Mouse (Mus musculus): Measurements from ENCODE around the gene Rnf114. TPM values are rescaled to one million over a fixed set of nuclear protein-coding genes. Genes with fewer than 3 reads are reported as not detected.

Gene Rnf114
- polyA plus RNA-seq, 1 experiment from 2014 or later = 90.8 TPM

GRCm38 (mm10) chr2:167538671-167539306, 46.3 kb downstream of the Rnf114 start:
- H3K36me3 ChIP-seq = peaks cover 30% of the 10 kb centered on the region
- peak overlapping the region; percentile 81 for H3K9ac ChIP-seq
- no peak for ATAC-seq (ENCODE audit: low FRiP score, low read depth)
- peak overlapping the region; percentile 96 for H3K27ac ChIP-seq
- peak overlapping the region; percentile 92 for H3K4me2 ChIP-seq (replicated peaks)
- peaks cover 19% of the 10 kb centered on the region for H3K27me3 ChIP-seq
- H3K4me1 ChIP-seq = peaks cover 59% of the 10 kb centered on the region
- peak overlapping the region; percentile 76 for H3K4me3 ChIP-seq
- H3K9me3 ChIP-seq = no peaks in the 10 kb centered on the region
- 12% methylated on average over 27 of the region's 34 CpGs for WGBS

DNA sequence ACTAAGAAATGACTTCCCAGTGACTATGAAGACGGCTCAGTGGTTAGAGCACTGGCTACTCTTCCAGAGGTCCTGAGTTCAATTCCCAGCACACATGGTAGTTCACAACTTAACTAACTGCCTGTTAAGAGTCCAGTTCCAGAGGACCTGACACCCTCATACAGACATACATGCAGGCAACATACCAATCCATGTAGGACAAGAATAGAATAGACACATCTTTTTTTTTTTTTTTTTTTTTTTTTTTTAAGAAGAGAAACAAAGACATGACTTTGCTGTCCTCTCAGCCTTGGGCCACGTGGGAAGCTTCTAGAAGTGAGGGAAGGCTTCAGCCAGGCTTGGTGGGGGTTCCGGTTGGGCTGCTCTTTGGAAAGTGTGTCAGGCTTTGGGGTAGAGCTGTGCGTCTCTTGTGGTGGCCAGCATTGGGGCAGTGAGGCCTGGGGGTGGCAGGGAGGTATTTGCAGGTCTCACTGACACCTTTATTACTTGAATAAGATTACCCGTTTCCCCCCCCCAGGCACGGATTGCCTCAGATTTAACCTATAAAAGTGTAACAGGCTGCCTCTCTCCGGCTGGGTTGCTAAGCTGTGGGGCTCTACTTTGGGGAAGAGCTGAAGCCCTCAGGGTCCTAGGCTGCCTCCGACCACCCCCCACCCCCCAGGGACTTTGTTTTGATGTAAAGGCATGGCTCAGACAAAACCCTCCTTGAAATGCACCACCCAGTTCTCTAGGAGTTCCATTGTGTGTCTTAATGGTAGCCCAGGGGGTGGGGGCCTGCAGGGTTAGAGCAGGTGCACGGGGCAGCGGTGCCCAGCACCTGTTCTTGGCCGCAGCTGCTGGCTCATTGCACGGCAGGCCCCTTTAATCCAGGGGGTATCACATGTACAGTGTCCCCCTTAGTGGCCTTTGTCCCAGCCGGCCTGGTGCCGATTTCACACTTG, 47.4 kb downstream of the Rnf114 start:
- Histone ChIP-seq H3K27ac (peak overlapping the region; percentile 96), H3K9ac (peak overlapping the region; percentile 81), H3K4me1 (peaks cover 70% of the 10 kb centered on the region), H3K4me3 (peak overlapping the region; percentile 76), H3K9me3 (no peaks in the 10 kb centered on the region), H3K27me3 (peaks cover 19% of the 10 kb centered on the region), H3K36me3 (peaks cover 30% of the 10 kb centered on the region), H3K4me2 (replicated peaks) (peak overlapping the region; percentile 92)
- WGBS = 9% methylated on average over 14 of the region's 14 CpGs
- ATAC-seq (ENCODE audit: low FRiP score, low read depth) = 0 out of 2 replicates have a peak, but pooled peaks have one; percentile 17

GRCm38 (mm10) chr2:167540477-167541110, 48.1 kb downstream of the Rnf114 start:
- WGBS = 6% methylated on average over 12 of the region's 12 CpGs
- Histone ChIP-seq H3K4me3 (peak overlapping the region; percentile 76), H3K4me2 (replicated peaks) (peak overlapping the region; percentile 92), H3K27ac (peak overlapping the region; percentile 96), H3K36me3 (peaks cover 30% of the 10 kb centered on the region), H3K27me3 (peaks cover 19% of the 10 kb centered on the region), H3K9ac (peak overlapping the region; percentile 81), H3K9me3 (no peaks in the 10 kb centered on the region), H3K4me1 (peaks cover 70% of the 10 kb centered on the region)
- no peak for ATAC-seq (ENCODE audit: low FRiP score, low read depth)

DNA sequence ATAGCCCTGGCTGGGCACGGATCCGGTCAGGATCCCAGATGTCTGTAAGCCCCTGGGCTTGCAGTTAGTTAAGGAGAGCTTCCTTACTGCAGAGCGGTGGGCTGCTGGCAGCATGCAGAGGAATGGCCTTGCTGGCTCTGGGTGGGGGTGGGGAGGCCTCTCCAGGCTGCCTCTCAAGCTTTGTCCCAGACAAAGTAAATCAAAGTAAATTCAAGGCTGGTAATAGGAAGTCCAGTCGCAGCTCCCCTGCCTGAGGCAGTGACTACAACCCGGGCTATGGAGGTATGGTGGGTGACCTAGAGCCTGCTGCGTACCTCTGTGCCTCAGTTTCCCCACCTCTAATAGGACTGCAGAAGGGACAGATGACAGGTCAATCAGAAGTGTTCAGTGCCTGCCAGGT, 48.9 kb downstream of the Rnf114 start:
- Histone ChIP-seq H3K36me3 (peaks cover 30% of the 10 kb centered on the region), H3K9ac (peak overlapping the region; percentile 81), H3K27ac (peak overlapping the region; percentile 96), H3K4me1 (peaks cover 74% of the 10 kb centered on the region), H3K9me3 (no peaks in the 10 kb centered on the region), H3K4me2 (replicated peaks) (peak overlapping the region; percentile 92), H3K4me3 (peak overlapping the region; percentile 76), H3K27me3 (peaks cover 13% of the 10 kb centered on the region)
- 7% methylated on average over 6 of the region's 6 CpGs for WGBS
- ATAC-seq (ENCODE audit: low FRiP score, low read depth) = no peak

DNA sequence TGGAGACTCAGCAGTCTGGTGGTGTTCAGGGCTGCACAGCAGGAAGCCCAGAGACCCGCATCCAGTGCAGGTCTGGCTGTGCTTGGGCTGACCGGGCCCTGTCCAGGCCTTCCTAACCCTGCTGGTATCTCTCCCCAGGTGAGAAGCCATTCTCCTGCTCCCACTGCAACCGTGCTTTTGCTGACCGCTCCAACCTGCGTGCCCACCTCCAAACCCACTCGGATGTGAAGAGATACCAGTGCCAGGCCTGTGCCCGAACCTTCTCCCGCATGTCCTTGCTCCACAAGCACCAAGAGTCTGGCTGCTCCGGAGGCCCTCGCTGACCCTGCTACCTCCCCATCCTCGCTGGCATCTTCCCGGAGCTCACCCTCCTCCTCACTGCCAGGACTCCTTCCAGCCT, 49.3 kb downstream of the Rnf114 start:
- WGBS = 52% methylated on average over 12 of the region's 12 CpGs
- Histone ChIP-seq H3K27ac (peak overlapping the region; percentile 96), H3K27me3 (peaks cover 9% of the 10 kb centered on the region), H3K4me3 (peak overlapping the region; percentile 76), H3K4me1 (peaks cover 78% of the 10 kb centered on the region), H3K36me3 (peaks cover 30% of the 10 kb centered on the region), H3K4me2 (replicated peaks) (peak overlapping the region; percentile 92), H3K9me3 (no peaks in the 10 kb centered on the region), H3K9ac (peak overlapping the region; percentile 81)
- no peak for ATAC-seq (ENCODE audit: low FRiP score, low read depth)

GRCm38 (mm10) chr2:167542361-167542760, 49.9 kb downstream of the Rnf114 start:
- peaks cover 30% of the 10 kb centered on the region for H3K36me3 ChIP-seq
- WGBS = 39% methylated on average over 4 of the region's 4 CpGs
- H3K4me3 ChIP-seq = peak overlapping the region; percentile 76
- H3K27me3 ChIP-seq = peaks cover 3% of the 10 kb centered on the region
- peak overlapping the region; percentile 96 for H3K27ac ChIP-seq
- H3K4me2 ChIP-seq (replicated peaks) = peak overlapping the region; percentile 92
- peaks cover 80% of the 10 kb centered on the region for H3K4me1 ChIP-seq
- H3K9me3 ChIP-seq = no peaks in the 10 kb centered on the region
- ATAC-seq (ENCODE audit: low FRiP score, low read depth) = no peak
- H3K9ac ChIP-seq = peak overlapping the region; percentile 81

DNA sequence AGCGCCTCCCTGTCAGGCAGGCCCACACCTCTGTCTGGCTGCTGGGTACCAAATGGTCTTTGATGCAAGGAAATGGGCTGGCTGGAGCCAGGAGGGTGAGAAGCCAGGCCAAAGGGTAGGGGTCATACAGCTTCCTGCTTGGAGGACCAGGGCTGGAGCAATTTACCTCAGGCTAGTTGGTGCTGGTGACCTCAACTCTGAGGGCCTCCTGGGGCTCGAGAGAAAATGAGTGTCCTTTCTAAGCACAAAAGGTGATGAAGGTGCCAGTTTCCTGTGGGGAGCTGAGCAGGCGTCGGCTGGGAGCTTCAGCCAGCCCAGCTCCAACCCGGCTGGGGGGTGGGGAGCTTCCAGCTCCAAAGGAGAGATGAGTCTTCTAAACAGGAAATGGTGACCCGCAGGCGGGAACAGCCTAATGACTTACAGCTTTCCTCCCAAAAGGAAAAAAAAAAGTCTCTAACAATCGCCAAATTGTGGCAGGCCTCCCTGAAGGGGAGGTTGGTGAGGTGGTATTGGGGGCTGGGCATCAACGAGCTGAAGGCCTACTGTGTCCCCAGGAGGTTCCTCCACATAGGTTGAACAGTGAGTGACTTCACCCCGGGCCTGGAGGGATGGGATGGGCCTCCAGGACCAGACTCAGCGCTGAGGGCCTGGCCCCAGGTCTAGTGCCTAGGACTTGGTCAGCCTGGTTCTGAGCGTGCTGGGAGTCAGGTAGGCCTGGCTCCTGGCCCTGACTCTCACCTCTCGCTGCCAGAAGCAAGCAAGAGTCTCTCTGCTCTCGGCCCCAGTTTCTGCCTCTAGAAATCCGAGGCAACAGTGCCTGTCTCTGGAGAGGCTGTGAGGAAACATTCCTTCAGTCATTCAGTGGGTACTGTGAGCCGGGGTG, 50.9 kb downstream of the Rnf114 start:
- peak overlapping the region; percentile 76 for H3K4me3 ChIP-seq
- H3K4me1 ChIP-seq = peaks cover 78% of the 10 kb centered on the region
- H3K9me3 ChIP-seq = no peaks in the 10 kb centered on the region
- 3% methylated on average over 16 of the region's 16 CpGs for WGBS
- peaks cover 30% of the 10 kb centered on the region for H3K36me3 ChIP-seq
- peak overlapping the region; percentile 96 for H3K27ac ChIP-seq
- peak overlapping the region; percentile 81 for H3K9ac ChIP-seq
- H3K4me2 ChIP-seq (replicated peaks) = peak overlapping the region; percentile 92
- ATAC-seq (ENCODE audit: low FRiP score, low read depth) = 0 out of 2 replicates have a peak, but pooled peaks have one; percentile 15
- no peaks in the 10 kb centered on the region for H3K27me3 ChIP-seq

- peak overlapping the region; percentile 81; the same call in 1 of the 2 replicates for H3K9ac ChIP-seq
- H3K9me3 ChIP-seq = no peaks in the 10 kb centered on the region
- H3K27me3 ChIP-seq = no peaks in the 10 kb centered on the region
- peaks cover 74% of the 10 kb centered on the region for H3K4me1 ChIP-seq
- 3% methylated on average over 4 of the region's 4 CpGs for WGBS
- no peak overlapping the region for H3K4me3 ChIP-seq
- H3K27ac ChIP-seq = peak overlapping the region; percentile 96
- peak overlapping the region; percentile 92 for H3K4me2 ChIP-seq (replicated peaks)
- H3K36me3 ChIP-seq = peaks cover 26% of the 10 kb centered on the region
- ATAC-seq (ENCODE audit: low FRiP score, low read depth) = no peak
Measured at GRCm38 (mm10) chr2:167544004-167544356, 51.5 kb downstream of the Rnf114 start.

GRCm38 (mm10) chr2:167544456-167544855, 52.0 kb downstream of the Rnf114 start:
- no peaks in the 10 kb centered on the region for H3K9me3 ChIP-seq
- H3K9ac ChIP-seq = peak overlapping the region; percentile 81; the same call in 1 of the 2 replicates
- 46% methylated on average over 5 of the region's 5 CpGs for WGBS
- H3K27me3 ChIP-seq = no peaks in the 10 kb centered on the region
- peaks cover 26% of the 10 kb centered on the region for H3K36me3 ChIP-seq
- no peak overlapping the region for H3K4me3 ChIP-seq
- ATAC-seq (ENCODE audit: low FRiP score, low read depth) = no peak
- H3K4me1 ChIP-seq = peaks cover 69% of the 10 kb centered on the region
- H3K4me2 ChIP-seq (replicated peaks) = no peak overlapping the region; the same call in 1 of the 2 replicates
- peak overlapping the region; percentile 96 for H3K27ac ChIP-seq

- H3K36me3 ChIP-seq = peaks cover 16% of the 10 kb centered on the region
- H3K9ac ChIP-seq = peak overlapping the region; percentile 4; the same call in 1 of the 2 replicates
- 49% methylated on average over 18 of the region's 18 CpGs for WGBS
- H3K27me3 ChIP-seq = no peaks in the 10 kb centered on the region
- peak overlapping the region; percentile 85 for H3K27ac ChIP-seq
- peaks cover 48% of the 10 kb centered on the region for H3K4me1 ChIP-seq
- H3K4me2 ChIP-seq (replicated peaks) = no peak overlapping the region
- no peak overlapping the region for H3K4me3 ChIP-seq
- no peak for ATAC-seq (ENCODE audit: low FRiP score, low read depth)
- no peaks in the 10 kb centered on the region for H3K9me3 ChIP-seq
Measured at GRCm38 (mm10) chr2:167546447-167547195, 54.2 kb downstream of the Rnf114 start.

Measured in limb, embryonic 13.5 days (tissue).